Mouse (Mus musculus): ENCODE data around the gene C5ar1. TPM values are rescaled to one million over a fixed set of nuclear protein-coding genes. Genes with fewer than 3 reads are reported as not detected.
A peak's percentile ranks its signal among the peaks of the same experiment; 100 is the strongest.
"Not testable (repeated sequence)": the region's sequence is repeated elsewhere in the genome, so short reads cannot be mapped to it uniquely, and the experiment has no call there.

The C5ar1 gene
- total RNA-seq, 2 experiments from 2014 or later = 1.2 to 1.6 TPM

DNA sequence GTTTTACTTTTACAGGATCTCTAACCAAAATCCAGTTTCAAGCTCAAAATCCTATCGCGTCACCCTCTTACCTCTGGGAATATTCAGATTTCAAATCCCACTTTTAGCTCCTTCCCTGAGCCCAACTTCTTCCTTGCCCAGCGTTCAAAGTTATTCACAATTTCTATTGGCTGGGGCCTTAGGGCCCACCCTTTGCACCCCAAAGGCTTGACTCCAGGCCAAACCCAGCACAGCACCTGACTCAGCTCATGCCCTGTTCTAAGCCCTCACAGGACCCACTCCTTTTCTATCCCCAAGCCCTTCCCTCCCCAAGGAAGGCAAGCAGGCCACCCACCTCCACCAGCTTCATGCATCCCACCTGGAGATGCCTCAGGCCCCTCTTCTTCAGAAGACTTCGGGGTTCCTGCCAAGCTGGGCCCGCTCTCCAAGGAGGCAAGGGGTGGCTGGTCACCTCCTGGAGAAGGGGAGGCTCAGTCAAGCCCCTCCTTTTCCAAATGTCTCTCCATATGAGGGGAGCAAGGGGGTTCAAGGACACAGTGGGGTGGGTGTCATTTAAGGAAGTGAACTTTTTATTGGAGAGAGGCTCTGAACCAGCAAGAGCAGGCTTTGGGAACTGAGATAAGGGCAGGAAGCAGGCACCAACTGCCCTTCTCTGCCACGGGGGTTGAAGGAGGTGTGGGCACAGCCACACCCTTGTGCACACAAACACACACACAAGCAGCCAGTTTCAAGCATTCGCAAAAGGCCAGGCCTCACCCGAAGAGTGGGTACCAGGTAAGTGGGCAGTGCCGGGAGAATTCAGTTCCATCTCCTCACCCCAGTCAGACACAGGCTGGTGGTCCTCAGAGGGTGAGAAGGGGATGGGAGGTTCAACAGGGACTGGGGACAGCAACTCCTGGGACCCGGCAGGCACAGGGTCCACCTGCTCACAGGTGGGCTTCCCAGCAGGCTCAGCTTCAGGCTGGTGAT is 15.9 kb upstream of the C5ar1 start:
- DNase-seq (ENCODE audit: low spot score in 2 of 2) = no peak

DNA sequence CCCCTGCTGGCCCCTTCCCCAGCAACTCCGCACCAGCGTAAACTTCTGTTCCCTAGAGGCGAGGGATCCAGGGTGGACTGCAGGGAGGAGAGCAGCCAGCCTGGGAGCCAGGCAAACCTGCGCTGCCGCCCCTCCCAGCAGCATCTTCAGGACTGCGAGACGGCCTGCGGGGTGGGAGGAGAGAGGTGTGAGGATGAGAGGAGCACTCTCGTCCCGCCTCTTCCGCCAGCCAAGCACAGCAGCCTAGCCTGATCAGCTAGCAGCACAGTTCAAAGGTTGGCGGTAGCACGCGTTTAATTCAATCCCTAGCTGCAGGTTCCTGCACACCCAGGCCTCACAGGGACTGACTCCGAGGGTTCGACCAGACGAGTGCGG is 14.4 kb upstream of the C5ar1 start:
- peak; percentile 46 to 51 for DNase-seq (ENCODE audit: low spot score in 2 of 2)

DNA sequence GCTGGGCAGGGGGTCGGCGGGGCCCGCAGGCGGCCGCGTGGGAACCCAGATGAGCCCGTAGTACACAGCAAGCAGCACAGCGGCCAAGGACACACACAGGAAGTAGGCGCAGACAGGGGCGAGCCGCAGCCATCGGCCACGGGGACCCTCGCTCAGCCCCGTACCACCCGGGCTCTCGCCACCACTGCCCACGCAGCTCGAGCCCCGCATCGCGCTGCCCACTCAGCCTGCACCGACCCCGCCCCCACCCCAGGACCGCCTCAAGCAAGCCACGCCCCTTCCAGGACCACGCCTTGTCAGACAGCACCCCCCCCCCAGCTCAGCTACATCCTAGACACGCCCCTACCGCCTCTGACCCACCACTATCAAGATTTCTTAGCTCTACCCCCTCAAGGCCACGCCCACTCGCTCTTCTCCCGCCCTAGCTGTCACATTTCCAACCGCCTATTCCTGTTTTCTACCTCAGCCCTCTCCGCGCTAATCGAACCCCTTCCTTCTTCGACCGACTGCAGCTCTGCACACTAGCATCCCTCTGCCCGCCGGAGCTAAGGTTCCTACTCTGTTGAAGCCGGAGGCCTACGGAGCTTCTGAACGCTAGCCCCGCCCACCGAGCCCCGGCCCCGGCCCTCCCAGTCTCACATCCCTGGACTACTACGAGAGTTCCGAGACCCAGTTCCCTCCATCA is 13.9 kb upstream of the C5ar1 start, which contains the start of gene Inafm1:
Gene Inafm1 (minus strand): TSS at position 537 of the 685 bp plus-strand sequence.
- peak; percentile 74 to 86 for DNase-seq (ENCODE audit: low spot score in 2 of 2)

DNA sequence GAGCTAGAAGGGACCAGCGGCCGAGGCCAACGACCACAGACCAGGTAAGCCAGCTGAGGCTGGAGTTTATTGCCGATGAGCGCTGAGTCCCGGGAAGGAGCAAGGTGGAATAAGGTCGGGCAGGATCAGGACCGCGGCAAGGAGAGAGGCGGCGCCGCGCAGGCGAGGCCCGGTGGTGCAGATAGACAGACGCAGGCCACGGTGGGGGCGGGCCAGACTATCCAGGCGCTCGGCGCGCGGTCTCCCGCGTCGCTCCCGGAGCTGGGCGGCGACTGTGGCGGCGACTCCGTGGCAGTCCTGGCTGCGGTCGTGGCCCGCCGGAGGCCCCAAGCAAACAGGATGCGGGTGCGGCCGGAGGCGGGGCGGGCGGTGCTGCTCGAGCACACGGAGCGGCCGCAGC is 13.3 kb upstream of the C5ar1 start:
- peak; percentile 57 to 68 for DNase-seq (ENCODE audit: low spot score in 2 of 2)

DNA sequence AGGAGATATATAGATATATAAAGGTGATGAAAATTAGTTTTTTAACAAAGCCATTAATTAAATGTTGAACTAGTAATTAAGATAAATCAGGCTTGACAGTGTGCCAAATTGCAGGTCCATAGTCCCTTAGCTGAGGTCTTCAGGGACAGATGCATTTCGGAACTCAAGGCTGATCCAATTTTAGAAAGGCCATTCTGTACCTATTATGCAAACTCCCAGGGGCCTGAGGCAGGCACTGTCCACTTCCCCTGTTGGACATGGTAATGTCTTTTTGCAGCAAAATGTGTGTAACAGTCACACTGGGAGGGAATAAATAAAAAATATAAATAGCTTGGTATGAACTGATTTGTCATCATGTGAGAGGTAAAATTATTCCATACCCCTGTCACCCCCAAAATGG is 11.8 kb upstream of the C5ar1 start:
- DNase-seq (ENCODE audit: low spot score in 2 of 2) = no peak

DNA sequence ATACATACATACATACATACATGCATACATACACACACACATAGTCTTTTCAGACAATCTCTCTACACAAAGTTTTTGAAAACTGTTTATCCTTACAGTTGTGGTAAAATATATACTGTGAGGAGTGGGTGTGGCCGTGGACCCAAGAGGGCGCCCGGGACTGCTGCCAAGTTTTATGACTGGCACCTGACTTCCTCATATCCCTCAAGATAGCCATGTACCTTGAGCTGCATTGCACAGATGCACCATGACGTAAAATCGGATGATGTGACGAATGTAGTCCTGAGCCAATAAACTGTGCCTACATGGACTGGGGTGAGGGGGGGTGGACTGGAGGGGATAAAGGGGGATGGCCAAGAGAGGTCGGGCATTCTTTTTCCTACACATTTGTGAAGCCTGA is 7.3 kb upstream of the C5ar1 start:
- not testable (repeated sequence) for DNase-seq (ENCODE audit: low spot score in 2 of 2)

DNA sequence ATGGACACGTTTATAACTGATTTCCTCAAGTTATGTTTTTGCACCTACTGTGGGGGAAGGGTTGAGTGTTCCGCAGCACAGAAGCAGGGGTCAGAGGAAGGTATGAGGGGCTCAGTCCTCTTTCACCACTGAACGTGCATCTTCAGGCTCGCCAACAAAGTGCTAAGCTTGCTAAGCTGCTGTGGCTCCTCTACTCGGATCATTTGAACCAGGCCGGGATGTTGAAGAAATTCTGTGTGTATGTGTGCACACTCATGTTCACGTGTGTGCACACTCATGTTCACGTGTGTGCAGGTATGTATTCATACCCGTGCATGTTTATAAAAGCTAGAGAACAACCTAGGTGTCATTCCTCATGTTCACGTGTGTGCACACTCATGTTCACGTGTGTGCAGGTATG is 6.5 kb upstream of the C5ar1 start:
- DNase-seq (ENCODE audit: low spot score in 2 of 2) = no peak

DNA sequence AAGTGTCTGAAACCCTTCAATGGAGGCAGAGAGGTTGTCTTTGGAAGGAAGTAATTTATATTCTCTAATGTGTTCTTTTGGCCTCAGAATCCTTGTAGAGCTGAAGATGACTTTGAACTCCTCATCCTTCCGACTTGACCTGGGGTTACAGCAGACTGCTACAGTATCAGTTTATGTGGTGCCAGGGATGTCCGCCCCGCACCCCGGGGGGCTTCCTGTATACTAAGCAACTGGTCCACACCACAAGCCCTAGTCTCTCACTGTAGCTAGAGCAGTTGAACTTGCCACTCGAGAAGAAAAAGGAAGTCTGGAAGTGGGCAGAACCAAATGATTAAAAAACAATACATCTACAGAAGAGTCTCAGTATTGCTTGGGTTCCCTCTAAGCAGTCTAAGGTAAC is 4.5 kb upstream of the C5ar1 start:
- DNase-seq (ENCODE audit: low spot score in 2 of 2) = no peak

DNA sequence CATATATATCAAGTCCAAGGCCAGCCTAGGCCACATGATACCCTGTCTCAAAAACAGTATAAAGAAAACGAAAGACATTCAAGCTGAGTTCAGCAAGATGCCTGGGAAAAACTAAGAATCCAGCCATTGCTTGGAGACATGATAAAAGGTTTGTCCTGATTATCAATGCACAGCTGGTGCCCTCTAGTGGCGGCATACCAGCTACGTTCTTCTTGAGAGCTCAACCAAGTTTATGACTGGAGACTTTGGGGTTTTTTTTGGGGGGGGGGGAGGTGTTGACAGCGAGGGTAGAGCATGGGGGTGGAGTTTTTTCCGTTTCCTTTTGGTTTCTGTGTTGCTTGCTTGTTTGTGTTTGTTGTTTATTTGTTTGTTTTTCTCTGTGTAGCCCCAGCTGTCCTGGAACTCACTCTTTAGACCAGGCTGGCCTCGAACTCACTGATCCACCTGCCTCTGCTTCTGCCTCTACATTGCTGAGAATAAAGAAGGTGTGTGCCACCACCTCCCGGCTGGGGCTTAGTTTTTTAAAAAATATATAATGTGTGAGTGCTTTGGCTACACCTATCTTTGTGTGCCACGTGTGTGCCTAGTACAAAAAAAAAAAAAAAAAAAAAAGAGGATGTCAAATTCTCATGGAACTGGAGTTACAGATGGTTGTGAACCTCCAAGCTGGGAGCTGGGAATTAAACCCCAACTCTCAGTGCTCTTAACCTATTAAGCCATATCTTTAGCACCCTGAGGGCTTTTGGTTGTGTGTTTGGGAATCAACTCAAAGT is 3.9 kb upstream of the C5ar1 start:
- peak; percentile 50 to 86 for DNase-seq (ENCODE audit: low spot score in 2 of 2)

DNA sequence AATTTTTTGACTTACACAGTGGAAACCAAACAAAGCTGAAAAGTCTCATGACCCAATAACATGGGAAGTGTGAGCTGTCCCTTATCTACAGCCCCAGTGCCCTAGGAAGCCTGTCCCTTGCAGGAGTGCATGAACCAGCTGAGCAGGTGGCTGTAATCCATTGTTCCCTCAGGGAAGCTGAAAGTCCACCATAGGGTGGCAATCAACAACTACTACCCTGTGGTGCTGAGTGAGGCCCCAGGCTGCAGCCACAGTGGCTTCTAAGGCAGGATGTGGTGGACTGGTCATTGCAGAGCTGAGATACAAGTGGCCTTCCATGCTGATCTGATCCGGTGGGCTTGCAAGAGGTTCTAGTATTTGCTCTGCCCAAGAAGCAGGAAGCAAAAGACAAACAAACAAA is 1.8 kb upstream of the C5ar1 start:
- DNase-seq (ENCODE audit: low spot score in 2 of 2) = no peak

DNA sequence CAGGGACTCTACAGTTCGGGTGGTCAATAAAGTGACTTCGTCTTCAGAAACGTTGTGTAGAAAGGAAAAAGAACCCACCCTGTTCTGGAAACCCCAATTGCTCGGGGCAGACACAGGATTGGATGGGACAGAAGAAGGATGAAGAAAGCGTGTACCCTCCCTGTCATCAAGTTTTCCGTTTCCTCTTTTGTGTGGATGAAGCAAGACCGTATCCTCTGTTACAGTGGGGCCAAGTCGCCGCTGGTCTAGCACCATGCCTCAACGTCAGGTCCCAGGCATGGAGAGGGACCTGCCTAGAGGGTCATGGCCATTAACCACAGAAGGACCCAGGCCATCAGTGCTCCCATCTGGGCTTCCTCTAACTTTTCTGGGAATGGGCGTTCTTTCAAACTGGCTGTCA is 1.5 kb downstream of the C5ar1 start:
- no peak for DNase-seq (ENCODE audit: low spot score in 2 of 2)

DNA sequence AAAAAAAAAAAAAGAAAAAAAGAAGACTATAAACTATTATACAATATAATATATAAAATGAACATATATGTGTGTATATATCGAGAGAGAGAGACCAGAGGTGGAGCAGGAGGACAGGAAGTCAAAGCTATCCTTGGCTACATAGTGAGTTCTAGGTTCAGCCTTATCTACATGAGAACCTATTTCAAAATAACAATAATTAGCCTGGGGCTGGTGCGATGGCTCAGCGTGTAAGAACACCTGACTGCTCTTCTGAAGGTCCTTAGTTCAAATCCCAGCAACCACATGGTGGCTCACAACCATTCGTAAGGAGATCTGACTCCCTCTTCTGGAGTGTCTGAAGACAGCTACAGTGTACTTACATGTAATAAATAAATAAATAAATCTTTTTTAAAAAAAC is 3.4 kb downstream of the C5ar1 start:
- DNase-seq (ENCODE audit: low spot score in 2 of 2) = not testable (repeated sequence)

DNA sequence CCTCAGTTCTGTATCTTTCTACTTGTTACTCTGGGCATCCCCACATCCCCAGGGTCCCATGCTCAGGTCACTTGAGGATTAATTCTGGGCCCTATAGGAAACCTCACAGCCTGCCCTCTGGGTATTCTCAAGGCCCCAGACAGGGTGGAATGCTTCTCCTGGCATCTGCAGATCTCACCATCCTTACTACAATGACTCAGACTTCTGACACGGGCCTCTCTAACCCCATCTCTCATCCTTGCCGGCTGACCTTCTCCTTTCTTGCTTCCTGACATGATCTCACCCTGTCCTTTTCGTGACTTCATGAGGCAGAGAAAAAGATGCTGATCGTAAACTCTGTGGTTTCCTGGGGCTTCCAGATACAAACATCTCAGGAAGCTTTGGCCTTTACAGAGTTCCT is 5.1 kb downstream of the C5ar1 start:
- no peak for DNase-seq (ENCODE audit: low spot score in 2 of 2)

DNA sequence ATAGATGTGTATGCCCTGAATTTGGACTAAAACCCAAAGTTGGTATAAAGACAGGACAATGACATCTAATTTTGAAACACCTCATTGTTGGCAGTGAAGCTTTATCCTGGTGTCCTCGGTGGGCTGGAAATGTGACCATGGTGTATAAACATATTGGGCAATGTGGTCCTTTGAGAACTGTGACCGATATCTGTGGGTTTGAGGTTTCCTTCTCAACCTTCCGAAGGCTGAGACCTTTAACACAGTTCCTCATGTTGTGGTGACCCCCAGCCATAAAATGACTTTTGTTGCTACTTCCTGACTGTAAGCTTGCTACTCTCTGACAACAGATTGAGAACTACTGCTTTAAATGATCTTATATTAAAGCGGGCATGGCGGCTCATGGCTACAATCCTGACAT is 8.7 kb downstream of the C5ar1 start:
- DNase-seq (ENCODE audit: low spot score in 2 of 2) = no peak

DNA sequence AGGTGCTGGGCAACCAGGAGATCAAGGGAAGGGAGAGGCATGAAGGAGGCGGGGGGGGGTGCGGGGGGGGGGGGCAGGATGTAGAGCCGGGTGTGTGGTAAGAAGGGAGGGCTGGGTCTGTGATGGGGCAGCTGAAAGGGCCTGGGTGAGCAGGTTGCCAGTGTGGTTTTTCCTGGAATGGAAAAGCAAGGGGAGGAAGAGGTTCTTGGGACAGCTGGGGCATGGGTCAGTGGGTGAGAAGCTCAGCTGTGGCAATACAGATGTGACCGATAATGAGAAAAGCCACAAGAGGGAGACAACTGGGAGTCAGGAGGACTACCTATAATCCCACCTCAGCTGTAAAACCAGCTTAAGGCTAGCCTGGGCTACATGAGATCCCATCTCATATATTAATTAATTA is 13.4 kb downstream of the C5ar1 start:
- no peak for DNase-seq (ENCODE audit: low spot score in 2 of 2)

DNA sequence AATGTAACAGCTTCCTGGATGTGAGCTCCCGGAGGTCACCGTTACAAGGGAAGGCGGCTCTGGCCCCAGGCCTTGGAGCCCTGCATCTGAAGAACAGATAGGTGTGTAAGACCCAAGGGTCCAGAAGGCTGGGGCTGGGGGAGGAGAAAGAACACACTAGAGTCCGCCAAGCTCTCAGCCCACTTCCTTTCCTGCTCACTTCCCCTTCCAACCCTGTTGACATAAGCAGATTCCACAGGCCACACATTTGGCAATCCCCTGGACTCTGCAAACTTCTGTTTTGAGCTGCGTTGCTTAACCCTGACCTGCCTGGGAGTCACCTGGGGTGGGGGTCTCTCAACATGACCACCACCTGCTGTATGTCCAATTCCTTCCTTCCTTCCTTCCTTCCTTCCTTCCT is 15.3 kb downstream of the C5ar1 start, which contains the start of gene C5ar2:
Gene C5ar2 (minus strand): TSS at position 88 of the 400 bp plus-strand sequence.
- no peak for DNase-seq (ENCODE audit: low spot score in 2 of 2)

DNA sequence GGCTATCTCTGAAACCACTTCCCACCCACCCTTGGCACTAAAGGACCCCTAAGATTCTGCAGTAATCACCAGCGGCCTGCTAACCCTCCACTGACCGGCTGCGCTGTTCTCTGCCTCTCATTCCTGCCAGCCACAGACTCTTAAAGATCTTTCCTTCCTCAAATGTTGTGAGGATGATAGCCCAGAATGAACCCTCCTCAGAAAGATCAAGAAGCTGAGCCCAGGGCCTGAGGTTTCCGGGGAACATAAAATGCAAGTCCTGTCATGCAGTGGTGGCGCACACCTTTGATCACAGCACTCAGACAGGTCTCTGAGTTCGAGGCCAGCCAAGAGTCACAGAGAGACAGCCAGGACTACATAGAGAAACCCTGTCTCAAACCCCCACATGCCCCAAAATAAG is 17.1 kb downstream of the C5ar1 start:
- no peak for DNase-seq (ENCODE audit: low spot score in 2 of 2)

DNA sequence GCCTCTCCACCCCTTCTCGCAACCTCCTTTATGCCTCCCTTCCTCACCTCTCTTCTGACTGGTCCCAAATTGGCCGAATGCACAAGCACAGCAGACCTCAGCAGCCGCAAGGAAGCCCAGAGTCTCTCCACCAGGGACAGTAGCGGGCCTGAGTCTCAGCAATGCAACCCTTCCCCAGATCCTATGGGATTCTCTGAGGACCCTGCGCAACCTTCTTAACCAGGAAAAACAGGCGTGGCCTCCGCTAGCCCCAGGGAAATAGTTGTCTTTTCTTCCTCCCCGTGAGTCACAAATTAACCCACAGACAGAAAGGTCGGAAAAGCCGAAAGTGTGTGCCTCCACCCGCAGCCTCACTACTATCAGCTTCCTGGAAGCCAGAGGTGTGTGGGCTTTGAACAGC is 17.6 kb downstream of the C5ar1 start:
- no peak for DNase-seq (ENCODE audit: low spot score in 2 of 2)

DNA sequence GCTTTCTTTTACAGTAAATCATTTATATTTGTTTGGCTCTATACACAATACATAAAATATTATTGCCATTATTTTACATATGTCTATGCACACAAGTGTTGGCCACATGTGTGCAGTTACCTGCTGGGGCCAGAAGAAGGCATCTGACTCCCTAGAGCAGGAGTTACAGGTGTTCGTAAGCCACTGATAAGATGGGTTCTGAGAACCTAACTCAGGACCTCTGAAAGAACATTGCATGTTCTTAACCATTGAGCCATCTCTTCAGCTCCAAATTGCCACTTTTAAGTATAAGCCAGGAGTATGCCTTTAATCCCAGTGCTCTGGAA is 18.4 kb downstream of the C5ar1 start:
- DNase-seq (ENCODE audit: low spot score in 2 of 2) = no peak

DNA sequence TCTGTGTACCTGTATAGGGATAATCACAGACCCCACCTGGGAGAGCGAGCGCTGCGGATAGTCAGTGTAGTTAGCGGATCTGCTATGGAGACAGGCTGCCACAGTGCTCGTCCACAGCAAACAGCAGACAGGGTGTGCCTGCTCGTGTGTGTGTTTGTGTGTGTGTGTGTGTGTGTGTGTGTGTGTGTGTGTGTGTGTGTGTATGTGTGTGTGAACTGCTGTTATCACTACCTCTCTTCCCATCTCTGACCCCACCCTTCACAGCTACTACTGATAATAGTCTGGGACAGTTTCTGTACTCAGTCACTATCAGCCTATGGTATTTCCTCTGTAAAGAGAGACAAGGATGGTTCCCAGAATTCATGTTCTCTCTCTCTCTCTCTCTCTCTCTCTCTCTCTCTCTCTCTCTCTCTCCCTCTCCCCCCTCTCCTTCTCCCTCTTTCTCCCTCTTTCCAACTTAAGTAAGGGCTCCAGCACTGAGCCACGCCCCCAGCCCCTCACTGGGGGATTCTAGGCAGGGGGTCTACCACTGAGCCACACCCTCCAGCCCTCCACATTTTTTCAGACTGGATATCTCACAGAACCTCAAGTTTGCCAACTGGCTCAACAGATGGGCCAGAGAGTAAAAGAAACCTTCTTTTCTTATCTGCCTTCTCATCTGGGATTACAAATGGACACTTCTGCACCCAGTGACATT is 18.9 kb downstream of the C5ar1 start:
- no peak for DNase-seq (ENCODE audit: low spot score in 2 of 2)

DNA sequence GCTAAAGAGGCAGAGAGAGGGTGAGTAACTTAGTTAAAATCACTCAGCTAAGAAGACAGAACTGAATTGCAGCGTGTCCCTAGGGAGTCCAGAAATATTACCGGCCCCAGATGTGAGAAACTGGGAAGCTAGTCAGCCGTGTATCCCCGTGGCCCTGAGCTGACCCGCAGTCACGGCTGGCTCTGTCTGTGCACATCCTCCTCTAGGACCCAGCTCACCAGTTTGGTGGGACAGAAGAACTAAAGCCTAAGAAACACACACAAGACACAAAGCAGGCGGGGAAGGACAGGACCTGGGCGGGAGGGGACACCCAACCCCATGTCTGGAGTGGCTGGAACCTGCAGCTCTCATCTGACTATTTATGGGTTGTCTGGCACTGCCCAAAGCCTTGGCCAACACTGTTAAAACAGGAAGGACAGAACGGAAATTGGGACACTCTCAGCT is 19.8 kb downstream of the C5ar1 start:
- no peak for DNase-seq (ENCODE audit: low spot score in 2 of 2)

Measured in layer of hippocampus, adult 18-20 months (tissue).